Mouse (Mus musculus) midbrain, embryonic 13.5 days (tissue): ENCODE measurements around the gene Metap1d. TPM values are rescaled to one million over a fixed set of nuclear protein-coding genes. Genes with fewer than 3 reads are reported as not detected.

Source experiments
- ATAC-seq: fragments of 200-750 bp; cut with Nextera tagmentation; 2 replicates; pipeline ENCODE4 v1.8.0; 2017; ENCODE audit warnings: mild to moderate bottlenecking, moderate TSS enrichment, moderate library complexity
- H3K27ac ChIP-seq: fragments of 300-500 bp; sonication (generic); 2 replicates; pipeline ENCODE4 v1.5.1; 2015; ENCODE audit warnings: inconsistent platforms, mild to moderate bottlenecking, moderate library complexity
- H3K27me3 ChIP-seq: fragments of 300-500 bp; sonication (generic); 2 replicates; pipeline ENCODE4 v1.6.1; 2015; ENCODE audit warnings: mild to moderate bottlenecking, inconsistent platforms
- H3K36me3 ChIP-seq: fragments of 300-500 bp; sonication (generic); 2 replicates; pipeline ENCODE4 v1.6.1; 2015; ENCODE audit warnings: mild to moderate bottlenecking, inconsistent platforms
- H3K4me1 ChIP-seq: fragments of 300-500 bp; sonication (generic); replicated peaks from 2 replicates; pipeline ENCODE4 v1.6.1; 2015; ENCODE audit warnings: inconsistent platforms
- H3K4me2 ChIP-seq: fragments of 300-500 bp; sonication (generic); replicated peaks from 2 replicates; pipeline ENCODE4 v1.6.1; 2015; ENCODE audit warnings: moderate library complexity, mild to moderate bottlenecking, inconsistent platforms
- H3K4me3 ChIP-seq: fragments of 300-500 bp; sonication (generic); replicated peaks from 2 replicates; pipeline ENCODE4 v1.5.1; 2015; ENCODE audit warnings: mild to moderate bottlenecking, inconsistent platforms
- H3K9ac ChIP-seq: fragments of 300-500 bp; sonication (generic); replicated peaks from 2 replicates; pipeline ENCODE4 v1.6.1; 2015; ENCODE audit warnings: mild to moderate bottlenecking, inconsistent platforms
- H3K9me3 ChIP-seq: fragments of 300-500 bp; sonication (generic); 2 replicates; pipeline ENCODE4 v1.6.1; 2016; ENCODE audit warnings: mild to moderate bottlenecking, inconsistent platforms
- WGBS: fragments of 180-500 bp; shearing (Covaris S2); methylation state at CpG from one replicate; pipeline ENCODE4 v1.1.7; 2015; 5-methylcytosine and 5-hydroxymethylcytosine counted together
- polyA plus RNA-seq: library from polyadenylated mRNA; unstranded; fragments of >200 nt; fragmentation: Nextera tagmentation; extraction: Ambion mirVana; gene quantifications from 2 replicates; pipeline ENCODE4 v1.2.1, GENCODE M21; 2015

The Metap1d gene
- polyA plus RNA-seq, 1 experiment from 2014 or later, result 35.1 TPM

- H3K9ac ChIP-seq, result no peak overlapping the region
- WGBS, result 60% methylated on average over 13 of the region's 13 CpGs
- H3K9me3 ChIP-seq, result no peaks in the 10 kb centered on the region
- 0 out of 2 replicates have a peak, but pooled peaks cover 5% of the 10 kb centered on the region for H3K4me1 ChIP-seq
- no peak overlapping the region for H3K4me2 ChIP-seq
- no peak overlapping the region for H3K4me3 ChIP-seq
- no peak for ATAC-seq
- no peaks in the 10 kb centered on the region for H3K36me3 ChIP-seq
- no peak overlapping the region for H3K27ac ChIP-seq
- H3K27me3 ChIP-seq, result peaks cover 3% of the 10 kb centered on the region; the same call in 1 of the 2 replicates
Observed at GRCm38 (mm10) chr2:71458624-71459023, 5.5 kb downstream of the Metap1d start.

- WGBS, result 88% methylated on average over 1 of the region's 1 CpGs
- Histone ChIP-seq H3K4me1 (no peaks in the 10 kb centered on the region), H3K4me2 (no peak overlapping the region), H3K27me3 (peaks cover 3% of the 10 kb centered on the region; the same call in 1 of the 2 replicates), H3K9me3 (no peaks in the 10 kb centered on the region), H3K27ac (no peak overlapping the region), H3K36me3 (no peaks in the 10 kb centered on the region), H3K9ac (no peak overlapping the region), H3K4me3 (no peak overlapping the region)
- ATAC-seq, result no peak
Observed at GRCm38 (mm10) chr2:71459659-71460058, 6.6 kb downstream of the Metap1d start.

GRCm38 (mm10) chr2:71461139-71461538, 8.1 kb downstream of the Metap1d start:
- Histone ChIP-seq H3K27ac (no peak overlapping the region), H3K27me3 (no peaks in the 10 kb centered on the region), H3K4me3 (no peak overlapping the region), H3K4me1 (peaks cover 3% of the 10 kb centered on the region; the same call in 1 of the 2 replicates), H3K9ac (no peak overlapping the region), H3K4me2 (no peak overlapping the region), H3K36me3 (no peaks in the 10 kb centered on the region), H3K9me3 (no peaks in the 10 kb centered on the region)
- WGBS, result 72% methylated on average over 6 of the region's 6 CpGs
- ATAC-seq, result no peak

- Histone ChIP-seq H3K27ac (no peak overlapping the region), H3K4me3 (no peak overlapping the region), H3K9ac (no peak overlapping the region), H3K9me3 (no peaks in the 10 kb centered on the region), H3K27me3 (no peaks in the 10 kb centered on the region), H3K4me2 (no peak overlapping the region), H3K4me1 (peaks cover 8% of the 10 kb centered on the region; the same call in 1 of the 2 replicates), H3K36me3 (no peaks in the 10 kb centered on the region)
- ATAC-seq, result no peak
- 68% methylated on average over 7 of the region's 7 CpGs for WGBS
Observed at GRCm38 (mm10) chr2:71461589-71461988, 8.5 kb downstream of the Metap1d start.

- no peak overlapping the region for H3K27ac ChIP-seq
- no peaks in the 10 kb centered on the region for H3K36me3 ChIP-seq
- H3K4me2 ChIP-seq, result no peak overlapping the region
- H3K27me3 ChIP-seq, result no peaks in the 10 kb centered on the region
- ATAC-seq, result no peak
- no peak overlapping the region for H3K4me3 ChIP-seq
- peaks cover 9% of the 10 kb centered on the region; the same call in 1 of the 2 replicates for H3K4me1 ChIP-seq
- H3K9ac ChIP-seq, result no peak overlapping the region
- no peaks in the 10 kb centered on the region for H3K9me3 ChIP-seq
- WGBS, result 88% methylated on average over 4 of the region's 4 CpGs
Observed at GRCm38 (mm10) chr2:71462066-71462465, 9.0 kb downstream of the Metap1d start.

GRCm38 (mm10) chr2:71462553-71462952, 9.5 kb downstream of the Metap1d start:
- WGBS, result 78% methylated on average over 3 of the region's 3 CpGs
- Histone ChIP-seq H3K27me3 (no peaks in the 10 kb centered on the region), H3K27ac (no peak overlapping the region), H3K4me1 (peaks cover 9% of the 10 kb centered on the region; the same call in 1 of the 2 replicates), H3K4me3 (no peak overlapping the region), H3K9ac (no peak overlapping the region), H3K36me3 (no peaks in the 10 kb centered on the region), H3K9me3 (no peaks in the 10 kb centered on the region), H3K4me2 (no peak overlapping the region)
- ATAC-seq, result no peak

GRCm38 (mm10) chr2:71466103-71466502, 13.0 kb downstream of the Metap1d start:
- Histone ChIP-seq H3K4me2 (no peak overlapping the region), H3K4me1 (peaks cover 9% of the 10 kb centered on the region; the same call in 1 of the 2 replicates), H3K4me3 (no peak overlapping the region), H3K9ac (no peak overlapping the region), H3K36me3 (no peaks in the 10 kb centered on the region), H3K27me3 (no peaks in the 10 kb centered on the region), H3K27ac (no peak overlapping the region), H3K9me3 (no peaks in the 10 kb centered on the region)
- no peak for ATAC-seq
- 12% methylated on average over 5 of the region's 6 CpGs for WGBS

- no peaks in the 10 kb centered on the region for H3K9me3 ChIP-seq
- no peak overlapping the region for H3K27ac ChIP-seq
- H3K36me3 ChIP-seq, result no peaks in the 10 kb centered on the region
- no peak overlapping the region for H3K4me3 ChIP-seq
- H3K4me2 ChIP-seq, result no peak overlapping the region
- H3K9ac ChIP-seq, result no peak overlapping the region
- no peaks in the 10 kb centered on the region for H3K27me3 ChIP-seq
- WGBS, result 55% methylated on average over 11 of the region's 11 CpGs
- peaks cover 9% of the 10 kb centered on the region; the same call in 1 of the 2 replicates for H3K4me1 ChIP-seq
- no peak for ATAC-seq
Observed at GRCm38 (mm10) chr2:71466861-71467450, 13.9 kb downstream of the Metap1d start.

GRCm38 (mm10) chr2:71471094-71471493, 18.0 kb downstream of the Metap1d start:
- no peak overlapping the region for H3K4me3 ChIP-seq
- no peak for ATAC-seq
- no peaks in the 10 kb centered on the region for H3K36me3 ChIP-seq
- H3K27ac ChIP-seq, result no peak overlapping the region
- H3K4me1 ChIP-seq, result peaks cover 6% of the 10 kb centered on the region; the same call in 1 of the 2 replicates
- no peaks in the 10 kb centered on the region for H3K27me3 ChIP-seq
- WGBS, result 88% methylated on average over 6 of the region's 6 CpGs
- H3K9ac ChIP-seq, result no peak overlapping the region
- H3K4me2 ChIP-seq, result no peak overlapping the region
- H3K9me3 ChIP-seq, result no peaks in the 10 kb centered on the region

- no peaks in the 10 kb centered on the region for H3K9me3 ChIP-seq
- no peak overlapping the region for H3K9ac ChIP-seq
- H3K36me3 ChIP-seq, result no peaks in the 10 kb centered on the region
- H3K27me3 ChIP-seq, result no peaks in the 10 kb centered on the region
- no peak overlapping the region for H3K27ac ChIP-seq
- WGBS, result 72% methylated on average over 7 of the region's 7 CpGs
- H3K4me2 ChIP-seq, result no peak overlapping the region
- no peaks in the 10 kb centered on the region for H3K4me1 ChIP-seq
- ATAC-seq, result no peak
- H3K4me3 ChIP-seq, result no peak overlapping the region
Observed at GRCm38 (mm10) chr2:71473830-71474229, 20.8 kb downstream of the Metap1d start.

GRCm38 (mm10) chr2:71474345-71474744, 21.3 kb downstream of the Metap1d start:
- Histone ChIP-seq H3K27ac (no peak overlapping the region), H3K4me1 (no peaks in the 10 kb centered on the region), H3K4me3 (no peak overlapping the region), H3K9ac (no peak overlapping the region), H3K4me2 (no peak overlapping the region), H3K9me3 (no peaks in the 10 kb centered on the region), H3K27me3 (no peaks in the 10 kb centered on the region), H3K36me3 (no peaks in the 10 kb centered on the region)
- WGBS, result 60% methylated on average over 7 of the region's 7 CpGs
- no peak for ATAC-seq

GRCm38 (mm10) chr2:71475311-71475710, 22.2 kb downstream of the Metap1d start:
- WGBS, result 84% methylated on average over 10 of the region's 10 CpGs
- no peaks in the 10 kb centered on the region for H3K9me3 ChIP-seq
- no peaks in the 10 kb centered on the region for H3K27me3 ChIP-seq
- H3K9ac ChIP-seq, result no peak overlapping the region
- no peak overlapping the region for H3K27ac ChIP-seq
- no peak for ATAC-seq
- H3K4me1 ChIP-seq, result peaks cover 5% of the 10 kb centered on the region
- no peaks in the 10 kb centered on the region for H3K36me3 ChIP-seq
- H3K4me3 ChIP-seq, result no peak overlapping the region
- H3K4me2 ChIP-seq, result no peak overlapping the region

- Histone ChIP-seq H3K4me1 (peaks cover 5% of the 10 kb centered on the region), H3K4me2 (no peak overlapping the region), H3K36me3 (no peaks in the 10 kb centered on the region), H3K9me3 (no peaks in the 10 kb centered on the region), H3K9ac (no peak overlapping the region), H3K27ac (no peak overlapping the region), H3K27me3 (no peaks in the 10 kb centered on the region), H3K4me3 (no peak overlapping the region)
- WGBS, result 88% methylated on average over 4 of the region's 4 CpGs
- no peak for ATAC-seq
Observed at GRCm38 (mm10) chr2:71475760-71476159, 22.7 kb downstream of the Metap1d start.
